Mouse (Mus musculus): ENCODE results near the gene Mrps5. TPM values are rescaled to one million over a fixed set of nuclear protein-coding genes. Genes with fewer than 3 reads are reported as not detected.

Mrps5 gene
- polyA plus RNA-seq, 1 experiment from 2014 or later, result 70.5 TPM

GRCm38 (mm10) chr2:127648145-127648544 lies 61.1 kb downstream of the Mrps5 start:
- no peak overlapping the region for H3K9ac ChIP-seq
- no peaks in the 10 kb centered on the region for H3K9me3 ChIP-seq (replicated peaks)
- H3K4me1 ChIP-seq (replicated peaks), result no peaks in the 10 kb centered on the region
- peaks cover 38% of the 10 kb centered on the region for H3K27me3 ChIP-seq
- no peak overlapping the region for H3K4me3 ChIP-seq (replicated peaks)
- no peak overlapping the region for H3K4me2 ChIP-seq
- no peaks in the 10 kb centered on the region for H3K36me3 ChIP-seq (replicated peaks)
- no peak overlapping the region for H3K27ac ChIP-seq (replicated peaks)
- 62% methylated on average over 6 of the region's 6 CpGs for WGBS (ENCODE audit: insufficient replicate concordance)
- ATAC-seq (ENCODE audit: insufficient read depth), result no peak

GRCm38 (mm10) chr2:127649921-127650320 lies 62.9 kb downstream of the Mrps5 start:
- ATAC-seq (ENCODE audit: insufficient read depth), result no peak
- 57% methylated on average over 5 of the region's 5 CpGs for WGBS (ENCODE audit: insufficient replicate concordance)
- no peaks in the 10 kb centered on the region for H3K4me1 ChIP-seq (replicated peaks)

GRCm38 (mm10) chr2:127651601-127652000 lies 64.6 kb downstream of the Mrps5 start:
- WGBS (ENCODE audit: insufficient replicate concordance), result 41% methylated on average over 5 of the region's 5 CpGs
- Histone ChIP-seq H3K4me2 (no peak overlapping the region), H3K9me3 (replicated peaks) (no peaks in the 10 kb centered on the region), H3K27me3 (peaks cover 64% of the 10 kb centered on the region), H3K36me3 (replicated peaks) (no peaks in the 10 kb centered on the region), H3K27ac (replicated peaks) (no peak overlapping the region), H3K4me1 (replicated peaks) (no peaks in the 10 kb centered on the region), H3K4me3 (replicated peaks) (no peak overlapping the region), H3K9ac (no peak overlapping the region)
- no peak for ATAC-seq (ENCODE audit: insufficient read depth)

More at GRCm38 (mm10) chr2:127649921-127650320, 62.9 kb downstream of the Mrps5 start:
- H3K9ac ChIP-seq, result no peak overlapping the region
- H3K27ac ChIP-seq (replicated peaks), result no peak overlapping the region
- no peaks in the 10 kb centered on the region for H3K9me3 ChIP-seq (replicated peaks)
- peaks cover 50% of the 10 kb centered on the region for H3K27me3 ChIP-seq
- H3K36me3 ChIP-seq (replicated peaks), result no peaks in the 10 kb centered on the region
- H3K4me2 ChIP-seq, result no peak overlapping the region
- H3K4me3 ChIP-seq (replicated peaks), result no peak overlapping the region

GRCm38 (mm10) chr2:127652335-127652734 lies 65.3 kb downstream of the Mrps5 start:
- H3K4me2 ChIP-seq, result no peak overlapping the region
- H3K4me1 ChIP-seq (replicated peaks), result no peaks in the 10 kb centered on the region
- no peak overlapping the region for H3K9ac ChIP-seq
- no peak overlapping the region for H3K4me3 ChIP-seq (replicated peaks)
- ATAC-seq (ENCODE audit: insufficient read depth), result no peak
- peaks cover 71% of the 10 kb centered on the region for H3K27me3 ChIP-seq
- H3K27ac ChIP-seq (replicated peaks), result no peak overlapping the region
- no peaks in the 10 kb centered on the region for H3K36me3 ChIP-seq (replicated peaks)
- H3K9me3 ChIP-seq (replicated peaks), result no peaks in the 10 kb centered on the region

GRCm38 (mm10) chr2:127652805-127653204 lies 65.8 kb downstream of the Mrps5 start:
- no peak overlapping the region for H3K4me3 ChIP-seq (replicated peaks)
- H3K36me3 ChIP-seq (replicated peaks), result no peaks in the 10 kb centered on the region
- H3K9ac ChIP-seq, result no peak overlapping the region
- no peak overlapping the region for H3K4me2 ChIP-seq
- ATAC-seq (ENCODE audit: insufficient read depth), result no peak
- H3K27me3 ChIP-seq, result peaks cover 76% of the 10 kb centered on the region
- 70% methylated on average over 2 of the region's 2 CpGs for WGBS (ENCODE audit: insufficient replicate concordance)
- H3K27ac ChIP-seq (replicated peaks), result no peak overlapping the region
- no peaks in the 10 kb centered on the region for H3K9me3 ChIP-seq (replicated peaks)
- H3K4me1 ChIP-seq (replicated peaks), result no peaks in the 10 kb centered on the region

GRCm38 (mm10) chr2:127654786-127655185 lies 67.8 kb downstream of the Mrps5 start:
- no peak for ATAC-seq (ENCODE audit: insufficient read depth)
- H3K4me3 ChIP-seq (replicated peaks), result no peak overlapping the region
- no peak overlapping the region for H3K4me2 ChIP-seq
- no peaks in the 10 kb centered on the region for H3K4me1 ChIP-seq (replicated peaks)
- H3K27me3 ChIP-seq, result peaks cover 84% of the 10 kb centered on the region
- H3K36me3 ChIP-seq (replicated peaks), result no peaks in the 10 kb centered on the region
- no peaks in the 10 kb centered on the region for H3K9me3 ChIP-seq (replicated peaks)
- no peak overlapping the region for H3K27ac ChIP-seq (replicated peaks)
- H3K9ac ChIP-seq, result no peak overlapping the region
- WGBS (ENCODE audit: insufficient replicate concordance), result 44% methylated on average over 3 of the region's 3 CpGs

GRCm38 (mm10) chr2:127655419-127655818 lies 68.4 kb downstream of the Mrps5 start:
- Histone ChIP-seq H3K9me3 (replicated peaks) (no peaks in the 10 kb centered on the region), H3K36me3 (replicated peaks) (no peaks in the 10 kb centered on the region), H3K4me1 (replicated peaks) (no peaks in the 10 kb centered on the region), H3K27ac (replicated peaks) (no peak overlapping the region), H3K4me3 (replicated peaks) (no peak overlapping the region), H3K27me3 (peaks cover 79% of the 10 kb centered on the region), H3K9ac (no peak overlapping the region), H3K4me2 (no peak overlapping the region)
- 5% methylated on average over 9 of the region's 9 CpGs for WGBS (ENCODE audit: insufficient replicate concordance)
- no peak for ATAC-seq (ENCODE audit: insufficient read depth)

GRCm38 (mm10) chr2:127656086-127656720 lies 69.2 kb downstream of the Mrps5 start, which contains the start of gene Mal:
Gene Mal, minus strand, starts transcription at chr2:127656695.
- no peaks in the 10 kb centered on the region for H3K4me1 ChIP-seq (replicated peaks)
- peak within 1 kb of the TSS; percentile 23; the same call in 1 of the 2 replicates for H3K4me3 ChIP-seq (replicated peaks)
- H3K36me3 ChIP-seq (replicated peaks), result no peaks in the 10 kb centered on the region
- H3K9me3 ChIP-seq (replicated peaks), result no peaks in the 10 kb centered on the region
- peak within 1 kb of the TSS; percentile 52 for H3K4me2 ChIP-seq
- peaks cover 72% of the 10 kb centered on the region for H3K27me3 ChIP-seq
- ATAC-seq (ENCODE audit: insufficient read depth), result no peak
- no peak within 1 kb of the TSS for H3K9ac ChIP-seq
- H3K27ac ChIP-seq (replicated peaks), result no peak within 1 kb of the TSS
- WGBS (ENCODE audit: insufficient replicate concordance), result 2% methylated on average over 43 of the region's 43 CpGs

Other genes starting within 250 kb of the Mrps5 start
- gene Astl, start 248.6 kb upstream of the Mrps5 start, polyA plus RNA-seq (2015; fragmentation: Nextera tagmentation; extraction: Ambion mirVana), result 0.03 TPM in 1 of 2 replicates, not detected in the other
- 21.7 and 24.0 TPM in 2 replicates for gene Adra2b, start 224.0 kb upstream of the Mrps5 start, polyA plus RNA-seq (2015; fragmentation: Nextera tagmentation; extraction: Ambion mirVana)
- 0.35 and 0.63 TPM in 2 replicates for gene Gpat2, start 162.0 kb upstream of the Mrps5 start, polyA plus RNA-seq (2015; fragmentation: Nextera tagmentation; extraction: Ambion mirVana)
- 14.0 and 15.4 TPM in 2 replicates for gene Fahd2a, start 142.7 kb upstream of the Mrps5 start, polyA plus RNA-seq (2015; fragmentation: Nextera tagmentation; extraction: Ambion mirVana)
- 0.28 and 0.41 TPM in 2 replicates for gene Kcnip3, start 65.1 kb upstream of the Mrps5 start, polyA plus RNA-seq (2015; fragmentation: Nextera tagmentation; extraction: Ambion mirVana)
- gene Prom2, start 45.8 kb upstream of the Mrps5 start, polyA plus RNA-seq (2015; fragmentation: Nextera tagmentation; extraction: Ambion mirVana), result not detected in 2 replicates
- 0.74 and 0.96 TPM in 2 replicates for gene Zfp661, start 128 bp upstream of the Mrps5 start, polyA plus RNA-seq (2015; fragmentation: Nextera tagmentation; extraction: Ambion mirVana)
- gene Mal, start 69.5 kb downstream of the Mrps5 start, polyA plus RNA-seq (2015; fragmentation: Nextera tagmentation; extraction: Ambion mirVana), result 0.03 and 0.31 TPM in 2 replicates
- 0.09 and 0.13 TPM in 2 replicates for gene Mall, start 142.7 kb downstream of the Mrps5 start, polyA plus RNA-seq (2015; fragmentation: Nextera tagmentation; extraction: Ambion mirVana)
- 3.7 and 4.6 TPM in 2 replicates for gene Nphp1, start 201.7 kb downstream of the Mrps5 start, polyA plus RNA-seq (2015; fragmentation: Nextera tagmentation; extraction: Ambion mirVana)
- 12.9 and 16.6 TPM in 2 replicates for gene Mtln, start 205.3 kb downstream of the Mrps5 start, polyA plus RNA-seq (2015; fragmentation: Nextera tagmentation; extraction: Ambion mirVana)
- 29.5 and 31.3 TPM in 2 replicates for gene Bub1, start 244.6 kb downstream of the Mrps5 start, polyA plus RNA-seq (2015; fragmentation: Nextera tagmentation; extraction: Ambion mirVana)